Mouse (Mus musculus) brain, embryonic 18.5 days (tissue): ENCODE results near the gene Sae1.
"Not testable (repeated sequence)": the region's sequence is repeated elsewhere in the genome, so short reads cannot be mapped to it uniquely, and the experiment has no call there.

Experiments used
- DNase-seq: peaks from one replicate; pipeline ENCODE4 v3.0.0-alpha.2; 2012; ENCODE audit warnings: low read depth, low spot score

Gene Sae1

GRCm38 (mm10) chr7:16402968-16403948, 15.7 kb upstream of the Sae1 start:
- DNase-seq, result no peak

DNA sequence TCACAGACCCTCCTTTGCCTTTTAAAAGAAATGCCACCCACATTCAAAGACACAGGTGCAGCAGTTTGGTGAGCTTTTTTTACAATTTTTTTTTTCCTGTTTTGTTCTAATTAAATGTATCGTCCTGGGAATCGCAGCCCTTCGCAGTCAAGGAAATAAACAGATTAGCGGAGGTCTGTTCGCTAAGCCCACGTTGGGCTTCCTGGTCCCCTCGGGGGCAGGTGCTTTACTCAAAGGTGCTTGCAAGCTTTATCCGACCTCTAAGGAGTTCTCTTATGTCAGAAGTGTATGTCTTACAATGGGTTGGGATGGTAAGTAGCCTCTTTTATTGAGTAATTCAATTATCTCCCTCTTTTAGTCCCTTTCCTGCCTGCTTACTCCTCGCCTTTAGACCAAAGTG, 14.8 kb upstream of the Sae1 start:
- no peak for DNase-seq

GRCm38 (mm10) chr7:16401991-16402431, 14.4 kb upstream of the Sae1 start:
- no peak for DNase-seq

- peak; percentile 88 for DNase-seq
These were observed 13.3 kb upstream of the Sae1 start, which contains the start of gene Zc3h4 for GRCm38 (mm10) chr7:16400689-16401611. Gene Zc3h4 (plus strand): TSS chr7:16400910.

- peak; percentile 99 for DNase-seq
These were observed 12.4 kb upstream of the Sae1 start for GRCm38 (mm10) chr7:16399820-16400688.

DNA sequence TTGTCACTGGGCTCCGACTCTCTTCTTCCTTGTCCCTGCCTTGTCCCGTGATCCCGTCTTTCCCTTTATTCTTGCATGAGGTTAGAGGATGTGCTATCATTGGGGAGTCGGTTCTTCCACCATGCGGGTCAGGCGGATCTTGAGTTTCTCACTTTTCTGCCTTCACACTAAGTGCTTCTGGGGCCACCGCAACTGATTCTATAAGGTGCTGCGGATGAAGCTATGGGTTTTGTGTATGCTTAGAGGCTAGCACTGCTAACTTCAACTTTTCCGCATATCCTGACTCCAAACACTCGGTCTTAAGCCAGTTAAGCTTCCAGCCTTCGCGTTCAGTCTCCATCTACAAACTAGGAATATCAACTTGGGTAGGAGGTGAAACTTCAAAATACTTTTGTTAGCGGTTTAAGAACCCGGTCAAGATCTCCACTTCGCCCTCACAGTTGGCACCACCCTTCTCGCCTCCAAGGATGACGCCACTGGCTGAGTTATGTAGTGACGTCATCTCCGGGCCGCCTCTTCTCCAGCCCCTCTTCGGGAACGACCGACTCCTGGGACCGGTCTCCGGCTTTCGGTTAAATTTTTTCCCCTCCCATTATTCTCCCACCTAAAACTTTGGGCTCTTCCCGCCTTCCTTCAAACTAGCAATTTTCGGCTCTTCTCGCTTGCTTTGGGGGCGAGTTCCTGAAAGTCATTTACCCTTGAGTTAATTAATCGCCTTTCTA, 11.7 kb upstream of the Sae1 start:
- peak; percentile 80 for DNase-seq

GRCm38 (mm10) chr7:16398387-16399050, 10.9 kb upstream of the Sae1 start:
- no peak for DNase-seq

DNA sequence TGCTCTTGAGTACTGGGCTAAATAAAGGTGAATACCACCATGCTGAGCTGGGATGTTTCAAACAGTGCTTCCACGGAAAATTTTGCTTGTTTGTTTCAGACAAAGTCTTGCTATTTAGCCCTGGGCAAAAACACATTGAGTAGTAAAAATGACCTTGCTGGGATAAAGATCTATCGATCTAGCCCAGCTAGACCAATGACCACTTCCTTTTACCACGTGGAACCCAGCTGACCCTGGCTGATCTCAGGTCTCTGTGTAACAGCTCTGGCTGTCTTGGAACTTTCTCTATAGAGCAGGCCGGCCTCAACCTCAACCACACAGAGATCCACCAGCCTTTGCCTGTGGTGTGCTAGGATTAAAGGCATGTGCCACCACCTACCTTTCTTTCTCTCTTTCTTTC, 9.9 kb upstream of the Sae1 start:
- DNase-seq, result no peak

GRCm38 (mm10) chr7:16395944-16396343, 8.3 kb upstream of the Sae1 start:
- no peak for DNase-seq

- DNase-seq, result no peak
These were observed 5.3 kb upstream of the Sae1 start for GRCm38 (mm10) chr7:16392923-16393322.

DNA sequence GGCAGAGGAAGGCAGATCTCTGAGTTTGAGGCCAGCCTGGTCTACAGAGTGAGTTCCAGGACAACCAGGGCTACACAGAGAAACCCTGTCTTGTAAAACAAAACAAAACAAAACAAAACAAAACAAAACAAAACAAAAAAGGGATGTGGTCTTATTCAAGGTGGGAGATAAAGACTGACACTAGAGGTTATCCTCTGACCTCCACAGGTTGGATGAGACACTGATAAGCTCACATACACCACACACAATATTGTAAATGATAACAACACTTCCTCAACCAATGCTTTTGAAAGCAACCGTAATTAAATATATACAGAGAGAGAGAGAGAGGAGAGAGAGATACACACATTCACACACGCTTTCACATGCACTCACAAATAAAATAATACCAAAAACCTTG, 2.3 kb upstream of the Sae1 start:
- not testable (repeated sequence) for DNase-seq

DNA sequence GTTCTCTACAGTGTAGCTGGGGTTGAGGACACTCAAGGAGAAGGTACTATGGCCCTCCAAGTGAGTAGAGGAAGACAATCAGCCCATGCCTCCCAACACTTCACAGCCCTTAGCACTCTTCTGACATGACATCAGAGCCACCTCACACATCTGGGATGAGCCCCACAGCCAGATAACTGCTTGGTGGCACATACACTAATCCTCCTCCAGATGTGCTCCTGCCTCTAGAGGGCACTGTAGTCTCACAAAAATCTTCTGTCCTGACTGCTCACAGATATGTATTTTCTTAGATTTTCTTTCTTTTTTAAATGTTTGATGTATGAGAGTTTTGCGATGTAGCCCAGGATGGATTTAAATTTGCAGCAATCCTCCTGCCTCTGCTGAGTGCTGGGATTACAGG, 11.1 kb downstream of the Sae1 start:
- DNase-seq, result no peak

GRCm38 (mm10) chr7:16374989-16375388, 12.6 kb downstream of the Sae1 start:
- no peak for DNase-seq

DNA sequence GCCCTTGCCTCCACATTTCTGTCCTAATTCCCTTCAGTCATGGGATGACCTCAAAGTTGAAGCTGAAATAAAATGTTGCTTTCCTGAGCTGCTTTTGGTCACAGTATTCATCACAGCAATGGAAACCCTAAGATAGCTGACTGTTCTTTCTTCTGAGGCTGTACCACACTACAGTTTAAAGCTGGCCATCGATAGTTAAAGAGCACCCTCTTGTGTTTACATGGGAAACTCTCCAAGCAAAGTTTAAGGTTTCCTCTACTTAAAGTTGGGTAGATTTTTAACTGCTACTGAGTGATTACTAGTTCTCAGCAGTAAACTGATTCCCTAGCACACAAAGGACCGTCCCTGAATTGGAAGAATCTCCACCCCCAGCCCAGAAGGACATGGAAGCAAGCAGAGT, 13.9 kb downstream of the Sae1 start:
- peak; percentile 6 for DNase-seq

- DNase-seq, result no peak
These were observed 17.0 kb downstream of the Sae1 start for GRCm38 (mm10) chr7:16370596-16370995.

DNA sequence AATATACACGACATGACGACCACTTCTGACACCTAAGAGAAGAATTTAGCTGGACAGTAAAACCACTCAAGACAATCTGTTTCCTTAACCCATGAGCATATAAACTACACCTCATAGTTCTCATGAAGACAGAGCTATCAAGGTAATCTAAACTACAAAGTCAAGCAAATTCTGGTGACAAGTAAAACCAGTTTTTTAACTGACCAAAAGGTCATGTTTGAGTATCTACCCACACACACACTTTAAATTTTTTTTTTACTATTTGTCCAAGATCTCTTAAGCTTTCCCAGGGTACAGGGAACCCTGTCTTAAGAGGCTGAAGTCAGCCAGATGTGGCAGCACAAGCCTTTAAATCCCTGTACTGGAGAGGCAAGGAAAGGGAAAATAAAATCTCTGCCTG, 18.8 kb downstream of the Sae1 start:
- no peak for DNase-seq

- DNase-seq, result no peak
These were observed 20.9 kb downstream of the Sae1 start for GRCm38 (mm10) chr7:16366669-16367068.

GRCm38 (mm10) chr7:16366133-16366646, 21.4 kb downstream of the Sae1 start:
- DNase-seq, result no peak

DNA sequence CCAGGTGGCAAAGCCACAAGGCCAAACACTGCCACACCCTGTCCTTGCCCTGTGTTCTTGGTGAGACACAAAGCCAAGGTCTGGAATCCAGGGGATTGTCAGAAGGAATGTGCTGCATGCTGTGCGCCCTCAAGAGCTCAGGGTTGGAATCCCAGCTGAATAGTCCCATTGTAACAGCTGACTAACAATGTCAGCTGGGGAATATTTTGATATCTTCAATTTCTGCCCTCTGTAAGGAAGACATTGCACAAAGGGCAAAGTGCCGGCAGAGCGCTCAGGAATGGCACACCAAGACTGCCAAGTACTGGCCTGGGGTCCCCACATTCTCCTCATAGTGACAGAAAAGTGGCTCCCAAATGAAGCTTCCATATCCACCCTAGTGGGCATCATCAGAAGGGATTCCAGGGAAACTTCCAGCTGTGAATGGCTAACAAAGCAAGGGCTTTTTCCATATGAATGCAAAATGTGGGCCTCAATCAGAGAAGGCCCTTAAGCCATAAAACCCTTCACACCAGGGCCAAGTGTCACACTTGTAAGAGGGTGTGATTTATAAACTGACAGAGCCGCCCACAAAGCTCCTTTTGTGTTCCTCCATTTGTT, 22.6 kb downstream of the Sae1 start:
- DNase-seq, result no peak
